Mouse (Mus musculus): Measurements from ENCODE around the gene Gnl2. TPM values are rescaled to one million over a fixed set of nuclear protein-coding genes. Genes with fewer than 3 reads are reported as not detected.

The Gnl2 gene
- total RNA-seq, 2 experiments from 2014 or later = 52.6 to 70.9 TPM

- no peak for DNase-seq (ENCODE audit: low spot score in 2 of 2)
- intact Hi-C loops (cut with DNase I) = no loop called here
These were observed 18.8 kb upstream of the Gnl2 start for GRCm38 (mm10) chr4:124997479-124998147.

DNA sequence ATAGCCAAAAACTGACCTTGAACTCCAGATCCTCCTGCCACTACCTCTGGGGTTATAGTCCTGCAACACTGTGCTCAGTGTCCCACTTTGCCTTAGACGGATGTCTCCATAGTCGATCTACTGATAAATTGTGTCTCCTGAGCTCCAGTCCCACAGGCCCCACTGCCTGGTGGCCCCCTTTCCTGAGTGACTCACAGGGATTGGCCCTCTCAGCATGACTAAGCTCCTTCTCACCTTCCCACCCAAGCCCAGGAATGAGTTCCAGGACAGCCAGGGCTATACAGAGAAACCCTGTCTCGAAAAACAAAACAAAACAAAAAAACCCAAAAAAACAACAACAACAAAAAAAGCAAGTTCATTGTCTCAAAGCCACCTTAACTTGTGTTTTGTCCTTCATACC lies 16.8 kb upstream of the Gnl2 start:
- intact Hi-C loops (cut with DNase I) = no loop called here
- DNase-seq (ENCODE audit: low spot score in 2 of 2) = no peak

DNA sequence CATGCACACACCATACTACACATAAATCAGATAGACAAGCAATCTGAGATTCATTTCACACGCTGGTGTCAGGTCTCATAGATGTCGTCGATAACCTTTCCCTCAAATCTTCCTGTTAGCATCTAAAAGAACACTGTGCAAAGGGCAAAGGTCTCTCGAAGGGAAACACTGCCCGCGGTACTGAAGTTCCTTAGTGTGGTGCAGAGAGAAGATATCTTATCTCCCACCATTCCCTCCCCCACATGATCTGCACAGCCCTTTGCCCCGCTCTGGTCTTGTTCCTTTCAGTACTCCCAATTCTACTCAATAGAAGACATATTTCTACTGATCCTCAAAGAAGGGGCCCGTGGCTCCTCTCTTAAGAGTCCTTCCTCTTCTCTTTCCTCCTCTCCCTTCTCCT lies 13.4 kb upstream of the Gnl2 start:
- intact Hi-C loops (cut with DNase I) = no loop called here
- no peak for DNase-seq (ENCODE audit: low spot score in 2 of 2)

GRCm38 (mm10) chr4:125004886-125005285 lies 11.5 kb upstream of the Gnl2 start:
- intact Hi-C loops (cut with DNase I) = no loop called here
- no peak for DNase-seq (ENCODE audit: low spot score in 2 of 2)

GRCm38 (mm10) chr4:125007460-125007859 lies 8.9 kb upstream of the Gnl2 start:
- no peak for DNase-seq (ENCODE audit: low spot score in 2 of 2)
- intact Hi-C loops (cut with DNase I) = no loop called here

GRCm38 (mm10) chr4:125008220-125008619 lies 8.2 kb upstream of the Gnl2 start:
- DNase-seq (ENCODE audit: low spot score in 2 of 2) = no peak
- intact Hi-C loops (cut with DNase I) = no loop called here

DNA sequence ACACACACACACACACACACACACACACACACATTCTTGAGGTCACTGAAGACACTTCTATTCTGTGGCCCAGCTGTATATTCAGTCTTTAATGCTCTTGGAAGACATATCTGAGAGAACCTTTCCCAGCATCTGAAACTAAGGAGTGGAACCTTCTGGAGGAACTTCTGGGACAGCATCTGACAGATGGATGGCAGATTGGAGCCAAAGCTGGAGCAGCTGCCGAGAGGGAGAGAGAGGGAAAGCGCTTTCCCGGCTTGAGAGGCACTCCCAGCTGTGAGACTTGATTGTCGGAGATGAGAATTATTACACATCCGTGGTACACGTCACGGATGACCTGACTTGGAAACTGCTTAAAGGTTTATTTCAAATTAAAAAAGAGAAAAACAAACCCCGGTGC lies 7.7 kb upstream of the Gnl2 start:
- DNase-seq (ENCODE audit: low spot score in 2 of 2) = no peak
- intact Hi-C loops (cut with DNase I) = no loop called here

GRCm38 (mm10) chr4:125017431-125017830 lies 1.0 kb downstream of the Gnl2 start:
- intact Hi-C loops (cut with DNase I) = no loop called here
- no peak for DNase-seq (ENCODE audit: low spot score in 2 of 2)

GRCm38 (mm10) chr4:125020780-125021538 lies 4.6 kb downstream of the Gnl2 start:
- peak in 1 of 2 experiments; percentile 21 for DNase-seq (ENCODE audit: low spot score in 2 of 2)

GRCm38 (mm10) chr4:125029891-125030614 lies 13.7 kb downstream of the Gnl2 start:
- intact Hi-C loops (cut with DNase I) = loop anchor here (5.0 kb wide), 1 partner anchor 88 kb away; no protein-coding TSS in a partner anchor
- peak; percentile 90 to 91 for DNase-seq (ENCODE audit: low spot score in 2 of 2)

More at GRCm38 (mm10) chr4:125020780-125021538, 4.6 kb downstream of the Gnl2 start:
- intact Hi-C loops (cut with DNase I) = no loop called here

GRCm38 (mm10) chr4:125034341-125034740 lies 18.0 kb downstream of the Gnl2 start:
- intact Hi-C loops (cut with DNase I) = loop anchor here (5.0 kb wide), 1 partner anchor 92 kb away; no protein-coding TSS in a partner anchor
- DNase-seq (ENCODE audit: low spot score in 2 of 2) = no peak

GRCm38 (mm10) chr4:125044454-125044853 lies 28.1 kb downstream of the Gnl2 start:
- DNase-seq (ENCODE audit: low spot score in 2 of 2) = no peak
- intact Hi-C loops (cut with DNase I) = no loop called here

DNA sequence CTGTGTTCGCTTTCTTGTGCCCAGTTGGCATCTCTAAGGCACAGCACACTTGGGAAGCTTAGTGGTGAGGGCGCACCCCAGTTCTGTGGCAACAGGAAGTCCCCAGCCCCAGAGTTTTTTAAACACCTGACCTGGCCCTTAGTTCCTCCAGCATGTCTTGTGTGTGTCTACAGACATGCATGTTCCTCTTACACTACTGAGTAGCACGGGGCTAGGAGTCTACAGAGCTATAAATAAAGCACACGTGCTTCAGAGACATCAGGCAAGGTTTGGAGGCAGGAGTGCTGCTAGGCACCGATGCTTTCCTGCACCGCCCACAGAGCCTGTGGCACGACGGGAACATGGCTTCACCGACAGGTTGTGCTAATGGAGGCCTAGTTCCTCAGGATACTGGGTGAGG lies 39.0 kb downstream of the Gnl2 start:
- intact Hi-C loops (cut with DNase I) = no loop called here

GRCm38 (mm10) chr4:125056476-125056875 lies 40.1 kb downstream of the Gnl2 start:
- intact Hi-C loops (cut with DNase I) = no loop called here
- no peak for DNase-seq (ENCODE audit: low spot score in 2 of 2)

More for the DNA sequence above, 39.0 kb downstream of the Gnl2 start:
- peak in 1 of 2 experiments; percentile 6 for DNase-seq (ENCODE audit: low spot score in 2 of 2)

DNA sequence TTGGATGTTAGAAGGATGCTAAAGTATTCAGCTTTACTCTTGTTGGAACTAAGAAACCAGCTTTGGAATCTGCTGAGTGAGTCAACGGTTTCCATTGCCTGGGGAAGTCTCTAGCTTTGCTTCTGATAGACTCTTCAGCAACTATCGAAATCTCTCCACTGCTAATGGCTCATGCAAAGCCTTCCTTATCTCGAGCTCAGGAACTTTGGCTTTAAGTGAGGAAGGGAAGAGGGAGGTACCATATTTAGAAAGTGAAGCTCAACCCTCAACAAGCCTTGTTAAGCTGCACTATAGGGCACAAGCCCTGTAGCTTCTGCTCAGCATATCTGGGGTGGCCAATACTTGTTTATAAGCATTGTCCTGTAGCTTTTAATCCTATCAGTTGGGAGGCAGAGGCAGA lies 40.9 kb downstream of the Gnl2 start:
- intact Hi-C loops (cut with DNase I) = no loop called here
- DNase-seq (ENCODE audit: low spot score in 2 of 2) = no peak

- intact Hi-C loops (cut with DNase I) = no loop called here
These were observed 41.6 kb downstream of the Gnl2 start for GRCm38 (mm10) chr4:125058033-125058432.

GRCm38 (mm10) chr4:125059025-125059424 lies 42.6 kb downstream of the Gnl2 start:
- peak; percentile 34 to 38 for DNase-seq (ENCODE audit: low spot score in 2 of 2)
- intact Hi-C loops (cut with DNase I) = loop anchor here (1.0 kb wide), 1 partner anchor 116 kb away; no protein-coding TSS in a partner anchor

More at GRCm38 (mm10) chr4:125058033-125058432, 41.6 kb downstream of the Gnl2 start:
- DNase-seq (ENCODE audit: low spot score in 2 of 2) = no peak

- DNase-seq (ENCODE audit: low spot score in 2 of 2) = no peak
- intact Hi-C loops (cut with DNase I) = loop anchor here (10.0 kb wide), 1 partner anchor 259 kb away; the partner anchor contains the start of gene Mtf1
These were observed 47.4 kb downstream of the Gnl2 start for GRCm38 (mm10) chr4:125063829-125064228.

DNA sequence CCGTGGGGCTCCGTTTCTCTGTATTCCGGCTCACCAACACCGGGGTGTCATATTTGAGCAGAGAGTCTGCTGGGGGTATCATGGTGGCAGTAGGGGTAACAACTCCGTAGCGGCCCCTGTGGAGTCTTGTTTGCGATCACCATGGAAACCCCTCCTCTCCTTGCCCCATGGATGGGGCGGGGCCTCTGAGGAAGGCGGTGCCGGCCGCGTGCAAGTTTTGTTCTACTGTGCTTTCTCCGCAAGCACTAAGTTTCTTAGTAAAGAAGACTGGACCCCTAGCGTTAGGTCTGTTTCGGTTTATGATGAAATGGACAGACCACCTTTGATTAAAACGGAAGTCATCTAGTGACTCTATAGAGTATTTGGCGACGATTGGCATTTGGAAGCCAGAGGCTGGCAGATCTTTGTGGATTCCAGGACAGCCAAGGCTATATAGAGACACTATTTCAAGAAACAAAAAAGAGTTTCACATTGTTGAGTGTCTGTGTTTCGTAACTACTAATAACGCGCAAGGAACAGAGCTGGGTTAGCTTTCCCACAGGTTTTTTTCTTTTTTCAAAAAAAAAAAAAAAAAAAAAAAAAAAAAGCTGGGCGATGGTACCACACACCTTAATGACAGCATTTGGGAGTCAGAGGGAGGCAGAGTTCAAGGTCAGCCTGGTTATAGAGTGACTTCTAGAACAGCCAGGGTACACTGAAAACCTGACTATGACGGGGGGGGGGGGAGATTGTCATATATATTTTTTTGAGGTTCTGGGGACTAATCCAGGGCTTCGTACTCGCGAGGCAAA lies 49.3 kb downstream of the Gnl2 start, which contains the start of gene Dnali1:
Gene Dnali1, minus strand, starts transcription at position 187 of the 791 bp plus-strand sequence.
- intact Hi-C loops (cut with DNase I) = loop anchor here (2.0 to 10.0 kb wide), 2 partner anchors 19 to 261 kb away; partner anchors contain the start of genes Meaf6 and Mtf1
- peak in 1 of 2 experiments; percentile 27 for DNase-seq (ENCODE audit: low spot score in 2 of 2)
